Mouse (Mus musculus) gastrocnemius, adult 2 months (tissue): ENCODE data around the gene Prpf40b. TPM values are rescaled to one million over a fixed set of nuclear protein-coding genes. Genes with fewer than 3 reads are reported as not detected.
"Not testable (repeated sequence)": the region's sequence is repeated elsewhere in the genome, so short reads cannot be mapped to it uniquely, and the experiment has no call there.

ENCODE experiments used
- DNase-seq: peaks from one replicate; pipeline ENCODE4 v3.0.0; 2022
- H3K27ac ChIP-seq: fragments of 200-600 bp; 2 replicates; pipeline ENCODE4 v1.8.1; 2022; ENCODE audit warnings: mild to moderate bottlenecking
- H3K4me3 ChIP-seq: fragments of 200-600 bp; 2 replicates; pipeline ENCODE4 v1.8.1; 2022; ENCODE audit warnings: mild to moderate bottlenecking, moderate library complexity
- CTCF ChIP-seq: fragments of 200-600 bp; IDR thresholded peaks from 2 replicates; pipeline ENCODE4 v1.8.1; 2022; ENCODE audit warnings: antibody characterized with exemption, mild to moderate bottlenecking, moderate library complexity
- intact Hi-C: fragments of 180-260 bp; cut with DNase I; formaldehyde crosslinking; loops from one replicate; pipeline ENCODE4 v1.15.1; 2025
- long read RNA-seq, 2 experiments: library from polyadenylated mRNA; stranded (forward); transcript quantifications; one replicate each; pipeline ENCODE4 v2.0.0; 2021
- total RNA-seq, 2 experiments: library from RNA; stranded (reverse); gene quantifications; 2 replicates each; pipeline ENCODE4 v1.2.3; 2021

Gene Prpf40b
- total RNA-seq: 10 to 100 TPM; 24.8 to 27.0 TPM
- long read RNA-seq, experiment 1, partial matches to known transcripts: 9 of 39 reads
- long read RNA-seq, experiment 1, other reads (novel, unspliced or antisense): 28 of 39 reads
- long read RNA-seq, experiment 2, partial matches to known transcripts: 9 of 33 reads
- long read RNA-seq, experiment 2, other reads (novel, unspliced or antisense): 24 of 33 reads

- peak; percentile 98 for DNase-seq
- intact Hi-C loops: loop anchor here (2.0 kb wide), 1 partner anchor 44 kb away; the partner anchor contains the start of gene Mcrs1
- Histone ChIP-seq H3K4me3 (peak within 1 kb of the TSS; percentile 89), H3K27ac (peak within 1 kb of the TSS; percentile 91)
- peak; percentile 64 for TF ChIP-seq CTCF
Measured at GRCm38 (mm10) chr15:99294813-99295374, at the start of gene Prpf40b. Gene Prpf40b, plus strand, starts transcription at chr15:99295087.

- H3K27ac ChIP-seq: peak overlapping the region; percentile 96
- intact Hi-C loops, DNase-seq: not testable (repeated sequence)
Measured at GRCm38 (mm10) chr15:99246736-99247135, 48.2 kb upstream of the Prpf40b start.

GRCm38 (mm10) chr15:99248972-99249371 is 45.9 kb upstream of the Prpf40b start:
- intact Hi-C loops: no loop called here
- peak overlapping the region; percentile 86 for H3K4me3 ChIP-seq
- peak; percentile 84 for DNase-seq
- peak; percentile 40 for TF ChIP-seq CTCF
- H3K27ac ChIP-seq: peak overlapping the region; percentile 96

More at GRCm38 (mm10) chr15:99246736-99247135, 48.2 kb upstream of the Prpf40b start:
- H3K4me3 ChIP-seq: peak overlapping the region; percentile 86

GRCm38 (mm10) chr15:99249938-99250337 is 44.9 kb upstream of the Prpf40b start:
- TF ChIP-seq CTCF: no peak
- Histone ChIP-seq H3K27ac (peak overlapping the region; percentile 96), H3K4me3 (peak overlapping the region; percentile 86)

GRCm38 (mm10) chr15:99251111-99251510 is 43.8 kb upstream of the Prpf40b start:
- peak overlapping the region; percentile 86 for H3K4me3 ChIP-seq
- intact Hi-C loops: loop anchor here (2.0 kb wide), 1 partner anchor 44 kb away; the partner anchor contains the start of genes Fam186b and Prpf40b
- H3K27ac ChIP-seq: peak overlapping the region; percentile 96
- peak; percentile 46 for DNase-seq

More at GRCm38 (mm10) chr15:99249938-99250337, 44.9 kb upstream of the Prpf40b start:
- DNase-seq: no peak
- intact Hi-C loops: loop anchor here (2.0 kb wide), 1 partner anchor 45 kb away; the partner anchor contains the start of genes Fam186b and Prpf40b

GRCm38 (mm10) chr15:99251626-99252380 is 43.1 kb upstream of the Prpf40b start, which contains the start of gene Mcrs1:
Gene Mcrs1, minus strand, starts transcription at chr15:99251961.
- TF ChIP-seq CTCF: peak; percentile 1; the same call in 1 of the 2 replicates
- Histone ChIP-seq H3K4me3 (peak within 1 kb of the TSS; percentile 86), H3K27ac (peak within 1 kb of the TSS; percentile 96)
- intact Hi-C loops: loop anchor here (2.0 kb wide), 1 partner anchor 43 kb away; the partner anchor contains the start of genes Fam186b and Prpf40b
- DNase-seq: peak; percentile 98

GRCm38 (mm10) chr15:99252381-99253174 is 42.3 kb upstream of the Prpf40b start:
- H3K4me3 ChIP-seq: peak overlapping the region; percentile 86
- peak; percentile 83 for DNase-seq
- TF ChIP-seq CTCF: peak; percentile 19; the same call in 1 of the 2 replicates
- intact Hi-C loops: no loop called here
- peak overlapping the region; percentile 96 for H3K27ac ChIP-seq

- Histone ChIP-seq H3K4me3 (peak overlapping the region; percentile 86; the same call in 1 of the 2 replicates), H3K27ac (peak overlapping the region; percentile 96)
- DNase-seq, intact Hi-C loops: not testable (repeated sequence)
Measured at GRCm38 (mm10) chr15:99253175-99253479, 41.8 kb upstream of the Prpf40b start.

- no peak for DNase-seq
- Histone ChIP-seq H3K4me3 (no peak overlapping the region), H3K27ac (peak overlapping the region; percentile 96)
- no peak for TF ChIP-seq CTCF
- intact Hi-C loops: no loop called here
Measured at GRCm38 (mm10) chr15:99253772-99254171, 41.1 kb upstream of the Prpf40b start.

- H3K27ac ChIP-seq: peak overlapping the region; percentile 96
- intact Hi-C loops: no loop called here
- TF ChIP-seq CTCF: no peak
- peak overlapping the region; percentile 4; the same call in 1 of the 2 replicates for H3K4me3 ChIP-seq
- DNase-seq: peak; percentile 54
Measured at GRCm38 (mm10) chr15:99254477-99255005, 40.3 kb upstream of the Prpf40b start.

GRCm38 (mm10) chr15:99255241-99255749 is 39.6 kb upstream of the Prpf40b start:
- intact Hi-C loops: no loop called here
- H3K27ac ChIP-seq: peak overlapping the region; percentile 96
- TF ChIP-seq CTCF: no peak
- DNase-seq: no peak
- no peak overlapping the region for H3K4me3 ChIP-seq
